Mouse (Mus musculus) stomach, embryonic 16.5 days (tissue): ENCODE measurements around the gene Nf2. TPM values are rescaled to one million over a fixed set of nuclear protein-coding genes. Genes with fewer than 3 reads are reported as not detected.

Experiments used
- ATAC-seq: fragments of 200-750 bp; cut with Nextera tagmentation; 2 replicates; pipeline ENCODE4 v1.8.0; 2017; ENCODE audit warnings: moderate number of reproducible peaks, moderate TSS enrichment; ENCODE audit not compliant: insufficient read depth, low FRiP score
- H3K27ac ChIP-seq: fragments of 300-500 bp; sonication (generic); 2 replicates; pipeline ENCODE4 v1.5.1; 2014; ENCODE audit warnings: low read length
- H3K27me3 ChIP-seq: fragments of 300-500 bp; sonication (generic); 2 replicates; pipeline ENCODE4 v1.6.1; 2014; ENCODE audit warnings: low read length, control low read depth, mixed read lengths; ENCODE audit not compliant: control insufficient read depth, insufficient read depth
- H3K36me3 ChIP-seq: fragments of 300-500 bp; sonication (generic); 2 replicates; pipeline ENCODE4 v1.6.1; 2014; ENCODE audit warnings: low read length; ENCODE audit not compliant: control insufficient read depth, insufficient read depth
- H3K4me1 ChIP-seq: fragments of 300-500 bp; sonication (generic); 2 replicates; pipeline ENCODE4 v1.6.1; 2014; ENCODE audit warnings: low read length, control low read depth, mixed read lengths; ENCODE audit not compliant: control insufficient read depth, insufficient read depth
- H3K4me2 ChIP-seq: fragments of 300-500 bp; sonication (generic); 2 replicates; pipeline ENCODE4 v1.6.1; 2014; ENCODE audit warnings: low read depth, low read length, mixed read lengths
- H3K4me3 ChIP-seq: fragments of 300-500 bp; sonication (generic); replicated peaks from 2 replicates; pipeline ENCODE4 v1.5.1; 2014; ENCODE audit warnings: mild to moderate bottlenecking, low read length
- H3K9ac ChIP-seq: fragments of 300-500 bp; sonication (generic); 2 replicates; pipeline ENCODE4 v1.6.1; 2014; ENCODE audit warnings: low read length
- H3K9me3 ChIP-seq: fragments of 300-500 bp; sonication (generic); replicated peaks from 2 replicates; pipeline ENCODE4 v1.6.1; 2016; ENCODE audit warnings: low read length, control low read depth; ENCODE audit not compliant: control insufficient read depth
- WGBS: fragments of 180-500 bp; shearing (Covaris S2); extraction: QIAGEN DNeasy Blood & Tissue Kit; methylation state at CpG from one replicate; pipeline ENCODE4 v1.1.7; 2014; 5-methylcytosine and 5-hydroxymethylcytosine counted together
- polyA plus RNA-seq: library from polyadenylated mRNA; unstranded; fragments of >200 nt; fragmentation: Nextera tagmentation; extraction: Ambion mirVana; gene quantifications from 2 replicates; pipeline ENCODE4 v1.2.1, GENCODE M21; 2015

Gene Nf2
- polyA plus RNA-seq, 1 experiment from 2014 or later, result 39.6 TPM

DNA sequence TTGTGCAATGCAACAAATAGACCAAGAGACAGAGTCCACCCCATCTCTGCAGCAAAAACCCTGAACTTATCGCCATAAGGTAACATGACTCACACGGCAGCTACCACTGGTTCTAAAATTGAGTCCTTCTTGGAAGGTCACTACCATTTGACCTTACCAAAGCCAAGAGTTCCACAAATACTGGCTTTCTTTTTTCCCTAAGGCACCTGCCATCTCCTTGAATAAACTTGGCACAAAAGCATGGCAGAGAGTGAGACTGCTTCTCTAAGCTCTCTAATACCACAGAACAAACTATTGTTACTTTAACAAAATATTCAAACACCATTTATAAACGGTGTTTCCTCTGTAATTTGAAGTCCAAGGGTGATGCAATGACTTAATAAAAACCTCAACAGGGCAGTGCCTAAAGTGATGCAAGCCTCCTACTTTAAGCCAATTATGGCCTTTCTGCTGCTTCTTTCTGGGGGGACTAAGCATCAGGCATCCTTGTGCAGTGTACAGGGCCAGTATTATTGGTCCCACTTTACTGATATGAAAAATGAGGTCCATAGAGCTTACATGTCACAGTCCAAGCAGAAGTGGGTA is 8.3 kb downstream of the Nf2 start:
- Histone ChIP-seq H3K27me3 (no peaks in the 10 kb centered on the region), H3K4me3 (no peak overlapping the region), H3K9ac (no peak overlapping the region), H3K4me2 (no peak overlapping the region), H3K27ac (no peak overlapping the region), H3K9me3 (no peaks in the 10 kb centered on the region), H3K4me1 (no peaks in the 10 kb centered on the region), H3K36me3 (no peaks in the 10 kb centered on the region)
- 75% methylated on average over 3 of the region's 3 CpGs for WGBS
- no peak for ATAC-seq

DNA sequence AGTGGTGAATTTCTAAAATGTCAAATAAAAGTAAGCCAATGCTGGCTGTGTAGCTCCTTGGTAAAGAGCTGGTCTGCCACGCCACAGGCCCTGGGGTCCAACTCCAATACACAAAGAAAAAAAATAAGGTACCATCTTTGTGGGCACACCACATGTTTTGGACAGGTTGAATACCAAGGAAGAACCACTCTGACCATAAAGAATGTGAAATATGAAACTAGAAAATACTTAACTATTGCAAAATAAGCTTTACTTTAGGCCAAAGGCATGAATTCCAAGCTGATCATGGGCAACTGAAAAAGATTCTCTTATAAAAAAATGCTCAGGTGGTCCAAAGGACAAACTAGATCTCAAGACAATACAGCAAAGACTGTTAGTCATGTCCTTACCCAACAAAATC is 11.1 kb downstream of the Nf2 start:
- Histone ChIP-seq H3K4me1 (no peaks in the 10 kb centered on the region), H3K9ac (no peak overlapping the region), H3K27ac (no peak overlapping the region), H3K9me3 (no peaks in the 10 kb centered on the region), H3K27me3 (no peaks in the 10 kb centered on the region), H3K4me2 (no peak overlapping the region), H3K4me3 (no peak overlapping the region), H3K36me3 (no peaks in the 10 kb centered on the region)
- WGBS, result 79% methylated on average over 1 of the region's 1 CpGs
- no peak for ATAC-seq

DNA sequence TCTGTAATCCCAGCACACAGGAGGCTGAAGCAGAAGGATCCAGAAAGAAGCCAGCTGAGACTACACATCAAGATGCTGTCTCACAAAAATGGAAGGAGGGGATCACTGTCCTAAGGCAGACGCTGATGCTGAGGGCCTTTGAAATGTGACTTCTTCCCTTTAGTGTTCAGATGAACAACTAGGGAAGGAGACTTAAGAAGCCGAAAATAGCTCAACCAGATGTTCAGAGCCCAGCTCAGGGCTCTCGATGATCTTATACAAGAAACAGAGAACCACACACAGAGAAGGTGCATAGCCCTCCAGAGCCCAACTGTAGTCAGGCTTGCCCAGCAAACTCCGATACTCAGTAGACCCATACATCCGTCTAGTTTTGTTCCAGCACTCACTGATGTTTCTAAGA is 12.0 kb downstream of the Nf2 start:
- Histone ChIP-seq H3K27me3 (no peaks in the 10 kb centered on the region), H3K4me2 (no peak overlapping the region), H3K9ac (no peak overlapping the region), H3K4me1 (no peaks in the 10 kb centered on the region), H3K36me3 (no peaks in the 10 kb centered on the region), H3K9me3 (no peaks in the 10 kb centered on the region), H3K4me3 (no peak overlapping the region), H3K27ac (no peak overlapping the region)
- 72% methylated on average over 5 of the region's 5 CpGs for WGBS
- ATAC-seq, result no peak

DNA sequence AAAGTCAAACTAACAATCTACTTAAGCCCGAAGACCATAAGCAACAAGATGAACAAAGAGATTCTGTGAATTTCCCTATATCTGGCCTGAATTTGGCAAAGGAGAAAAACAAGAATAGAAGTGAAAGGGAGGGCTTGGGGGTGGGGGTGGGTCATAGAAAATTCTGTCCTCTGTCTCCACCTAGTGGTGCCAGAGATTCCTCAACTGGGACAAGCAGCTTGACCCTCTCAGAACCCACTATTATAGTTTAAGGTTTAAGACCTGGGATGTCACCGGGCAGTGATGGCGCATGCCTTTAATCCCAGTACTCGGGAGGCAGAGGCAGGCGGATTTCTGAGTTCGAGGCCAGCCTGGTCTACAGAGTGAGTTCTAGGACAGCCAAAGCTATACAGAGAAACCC is 12.6 kb downstream of the Nf2 start:
- H3K4me3 ChIP-seq, result no peak overlapping the region
- no peak; the same call in 1 of the 2 replicates for ATAC-seq

DNA sequence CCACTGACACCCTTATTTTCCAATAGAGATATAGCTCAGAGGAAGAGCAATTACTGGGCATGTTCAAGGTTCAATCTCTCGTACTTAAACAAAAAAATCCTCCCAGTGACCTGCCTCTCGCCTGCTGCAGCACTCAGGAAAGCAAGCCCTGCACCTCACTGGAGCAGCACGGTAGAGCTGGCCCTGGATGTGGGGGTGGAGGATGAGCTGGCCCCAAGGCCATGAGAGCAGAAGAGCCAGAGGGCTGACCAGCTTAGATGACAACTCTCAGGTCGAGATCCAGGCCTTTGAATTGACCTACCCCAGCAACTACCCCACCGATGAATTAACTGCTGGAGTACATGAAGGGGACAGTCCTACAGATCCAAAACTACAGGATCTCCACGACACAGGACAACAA is 13.9 kb downstream of the Nf2 start:
- H3K27me3 ChIP-seq, result no peaks in the 10 kb centered on the region
- H3K4me1 ChIP-seq, result no peaks in the 10 kb centered on the region
- 70% methylated on average over 6 of the region's 6 CpGs for WGBS
- H3K27ac ChIP-seq, result no peak overlapping the region
- H3K4me3 ChIP-seq, result no peak overlapping the region
- H3K4me2 ChIP-seq, result no peak overlapping the region
- no peaks in the 10 kb centered on the region for H3K9me3 ChIP-seq
- H3K36me3 ChIP-seq, result no peaks in the 10 kb centered on the region
- ATAC-seq, result no peak
- no peak overlapping the region for H3K9ac ChIP-seq

More for the DNA sequence above, 12.6 kb downstream of the Nf2 start:
- 55% methylated on average over 6 of the region's 6 CpGs for WGBS
- H3K9ac ChIP-seq, result no peak overlapping the region
- no peaks in the 10 kb centered on the region for H3K27me3 ChIP-seq
- no peaks in the 10 kb centered on the region for H3K36me3 ChIP-seq
- H3K4me1 ChIP-seq, result no peaks in the 10 kb centered on the region
- no peak overlapping the region for H3K27ac ChIP-seq
- no peak overlapping the region for H3K4me2 ChIP-seq
- no peaks in the 10 kb centered on the region for H3K9me3 ChIP-seq

DNA sequence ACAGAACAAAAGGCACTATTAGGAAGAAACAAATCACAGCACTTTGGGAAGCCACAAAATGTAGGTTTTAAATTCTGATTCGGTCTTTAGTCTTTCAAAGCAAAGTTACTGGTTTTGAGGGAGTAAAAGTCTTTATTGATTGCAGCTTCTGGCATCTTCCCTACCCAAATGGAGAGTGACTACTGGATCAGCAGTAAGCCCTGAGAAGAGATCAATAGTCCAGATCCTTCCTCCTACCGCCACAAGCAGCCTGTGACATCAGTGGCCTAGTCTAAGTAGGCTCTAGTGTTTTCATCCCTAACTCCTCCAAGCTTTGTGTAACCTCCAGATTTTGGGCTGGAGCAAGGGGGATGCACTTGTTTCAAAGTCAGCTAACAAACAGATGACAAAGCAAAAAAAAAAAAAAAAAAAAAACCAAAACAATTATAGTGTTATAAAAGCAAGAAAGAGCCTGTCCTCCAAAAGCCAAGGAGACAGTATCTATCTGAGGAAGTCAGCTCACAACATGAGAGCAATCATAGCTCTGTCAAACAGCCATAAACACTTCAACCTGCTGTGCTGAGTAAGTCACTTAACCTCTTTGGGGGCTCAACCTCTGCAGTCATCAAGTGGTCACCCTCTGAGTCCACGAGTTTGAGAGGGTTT is 15.9 kb downstream of the Nf2 start:
- no peak for ATAC-seq
- Histone ChIP-seq H3K4me1 (peaks cover 3% of the 10 kb centered on the region; the same call in 1 of the 2 replicates), H3K9me3 (no peaks in the 10 kb centered on the region), H3K4me2 (no peak overlapping the region), H3K9ac (no peak overlapping the region), H3K4me3 (no peak overlapping the region), H3K27me3 (no peaks in the 10 kb centered on the region), H3K36me3 (no peaks in the 10 kb centered on the region), H3K27ac (no peak overlapping the region)
- WGBS, result 67% methylated on average over 3 of the region's 3 CpGs

DNA sequence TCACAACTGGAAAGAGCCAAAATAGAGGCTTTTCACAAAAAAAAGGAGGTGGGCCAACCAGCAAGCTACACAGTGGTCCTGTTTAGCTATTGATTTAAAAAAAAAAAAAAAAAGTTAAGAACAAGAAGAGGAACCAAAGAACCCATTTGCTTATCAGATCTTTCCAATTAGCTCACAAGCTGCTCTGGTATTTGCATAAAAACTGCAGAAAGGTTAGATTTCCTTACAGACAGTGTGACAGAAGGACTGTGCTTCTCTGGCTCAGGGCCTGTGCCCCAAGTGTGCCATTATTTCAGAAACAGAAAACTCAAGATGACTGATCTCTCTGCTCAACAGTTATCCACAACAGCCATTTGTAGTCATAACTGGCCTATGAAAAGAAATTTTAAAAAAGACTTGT is 18.3 kb downstream of the Nf2 start:
- H3K4me2 ChIP-seq, result no peak overlapping the region
- no peaks in the 10 kb centered on the region for H3K27me3 ChIP-seq
- no peak overlapping the region for H3K27ac ChIP-seq
- H3K9me3 ChIP-seq, result no peaks in the 10 kb centered on the region
- H3K36me3 ChIP-seq, result no peaks in the 10 kb centered on the region
- ATAC-seq, result no peak
- peaks cover 3% of the 10 kb centered on the region; the same call in 1 of the 2 replicates for H3K4me1 ChIP-seq
- H3K9ac ChIP-seq, result no peak overlapping the region
- no peak overlapping the region for H3K4me3 ChIP-seq

DNA sequence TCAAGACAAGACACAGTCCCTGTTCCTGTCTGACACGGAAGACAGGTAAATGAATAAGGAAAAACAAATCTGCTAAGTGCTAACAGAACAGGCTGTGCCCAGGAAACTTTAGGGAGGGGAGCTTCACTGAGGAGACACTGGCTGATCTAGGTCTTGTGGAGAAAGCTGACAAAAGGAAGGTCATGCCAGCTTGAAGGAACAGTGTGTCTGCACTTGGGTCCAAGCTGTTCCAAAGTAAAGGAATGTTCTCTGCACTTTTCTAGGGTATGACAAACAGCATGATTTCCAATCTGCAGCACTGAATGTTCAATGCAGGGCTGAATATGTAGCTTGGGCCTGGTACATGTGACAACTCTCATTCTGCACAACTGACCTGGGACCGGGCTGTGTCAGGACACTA is 21.4 kb downstream of the Nf2 start:
- H3K4me2 ChIP-seq, result no peak overlapping the region
- WGBS, result 49% methylated on average over 2 of the region's 2 CpGs
- no peaks in the 10 kb centered on the region for H3K9me3 ChIP-seq
- no peak overlapping the region for H3K4me3 ChIP-seq
- ATAC-seq, result no peak
- no peak overlapping the region for H3K27ac ChIP-seq
- H3K9ac ChIP-seq, result no peak overlapping the region
- no peaks in the 10 kb centered on the region for H3K36me3 ChIP-seq
- H3K27me3 ChIP-seq, result no peaks in the 10 kb centered on the region
- H3K4me1 ChIP-seq, result peaks cover 3% of the 10 kb centered on the region; the same call in 1 of the 2 replicates

DNA sequence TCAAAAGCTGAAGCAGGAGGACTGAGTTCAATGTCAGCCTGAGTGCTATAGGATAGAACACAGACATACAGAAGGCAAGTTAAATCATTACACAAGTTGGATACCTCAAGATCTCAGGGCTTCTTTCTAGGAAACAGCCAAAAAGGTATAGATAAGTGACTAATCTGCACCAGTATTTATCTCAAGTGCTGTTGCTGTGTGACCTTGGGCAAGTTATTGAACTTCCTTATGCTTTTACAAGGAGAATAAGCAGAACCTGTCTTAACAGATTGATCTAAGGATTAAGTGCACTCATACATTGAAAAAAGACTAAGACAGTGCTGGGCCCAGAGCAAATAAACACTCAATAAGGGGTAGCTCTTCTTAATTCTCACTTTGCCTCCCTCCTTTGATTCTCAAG is 22.0 kb downstream of the Nf2 start:
- Histone ChIP-seq H3K4me3 (no peak overlapping the region), H3K9ac (no peak overlapping the region), H3K27me3 (no peaks in the 10 kb centered on the region), H3K36me3 (no peaks in the 10 kb centered on the region), H3K27ac (no peak overlapping the region), H3K4me2 (no peak overlapping the region), H3K9me3 (no peaks in the 10 kb centered on the region), H3K4me1 (peaks cover 3% of the 10 kb centered on the region; the same call in 1 of the 2 replicates)
- ATAC-seq, result no peak
